Mouse (Mus musculus): ENCODE results near the gene Crybg3. TPM values are rescaled to one million over a fixed set of nuclear protein-coding genes. Genes with fewer than 3 reads are reported as not detected.

The Crybg3 gene
- polyA plus RNA-seq, 1 experiment from 2014 or later: 11.6 TPM

DNA sequence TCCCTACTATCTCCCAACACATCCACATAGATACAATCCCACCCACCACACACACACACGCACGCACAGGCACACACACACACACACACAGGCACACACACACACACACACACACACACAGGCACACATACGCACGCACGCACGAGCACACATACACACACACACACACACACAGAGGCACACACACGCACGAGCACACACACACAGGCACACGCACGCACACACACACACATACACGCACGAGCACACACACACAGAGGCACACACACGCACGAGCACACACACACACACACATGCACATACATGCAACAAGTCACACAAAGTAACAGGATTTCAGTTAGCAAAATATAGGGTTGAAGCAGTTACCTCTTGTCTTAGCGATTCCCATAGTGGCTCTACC is 51.1 kb downstream of the Crybg3 start:
- no peak overlapping the region for H3K4me3 ChIP-seq (replicated peaks; ENCODE audit: low read length)
- WGBS: 89% methylated on average over 15 of the region's 15 CpGs
- H3K27me3 ChIP-seq (ENCODE audit: control insufficient read depth, insufficient read depth, low read length): no peaks in the 10 kb centered on the region
- H3K36me3 ChIP-seq (ENCODE audit: control insufficient read depth, insufficient read depth, low read length): no peaks in the 10 kb centered on the region
- no peaks in the 10 kb centered on the region for H3K9me3 ChIP-seq (replicated peaks; ENCODE audit: control insufficient read depth, low read length)
- H3K27ac ChIP-seq (ENCODE audit: low read length): no peak overlapping the region
- no peak overlapping the region for H3K4me2 ChIP-seq (ENCODE audit: low read depth, low read length)
- H3K4me1 ChIP-seq (ENCODE audit: control insufficient read depth, insufficient read depth, low read length): peaks cover 21% of the 10 kb centered on the region
- no peak for ATAC-seq (ENCODE audit: insufficient read depth, low FRiP score)
- H3K9ac ChIP-seq (ENCODE audit: low read length): no peak overlapping the region

DNA sequence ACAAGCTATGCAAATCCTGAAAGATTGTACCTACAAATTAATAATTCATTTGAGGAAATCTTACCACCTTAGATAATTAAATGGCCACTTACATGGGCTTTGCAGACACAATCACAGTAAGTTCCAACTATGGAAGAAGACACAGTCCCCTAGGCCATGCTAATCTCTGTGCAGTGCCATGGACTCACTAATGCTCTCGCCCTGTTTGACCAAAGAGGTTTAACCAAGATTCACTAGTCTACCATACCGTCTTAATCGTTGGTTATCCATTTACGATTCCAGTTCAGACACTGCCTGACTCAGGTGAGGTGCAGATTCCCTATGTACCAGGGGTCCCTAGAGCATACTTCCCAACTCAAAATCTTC is 52.2 kb downstream of the Crybg3 start:
- peaks cover 25% of the 10 kb centered on the region for H3K4me1 ChIP-seq (ENCODE audit: control insufficient read depth, insufficient read depth, low read length)
- no peak overlapping the region for H3K9ac ChIP-seq (ENCODE audit: low read length)
- H3K36me3 ChIP-seq (ENCODE audit: control insufficient read depth, insufficient read depth, low read length): no peaks in the 10 kb centered on the region
- ATAC-seq (ENCODE audit: insufficient read depth, low FRiP score): no peak
- no peak overlapping the region for H3K4me3 ChIP-seq (replicated peaks; ENCODE audit: low read length)
- no peak overlapping the region for H3K4me2 ChIP-seq (ENCODE audit: low read depth, low read length)
- H3K9me3 ChIP-seq (replicated peaks; ENCODE audit: control insufficient read depth, low read length): no peaks in the 10 kb centered on the region
- no peaks in the 10 kb centered on the region for H3K27me3 ChIP-seq (ENCODE audit: control insufficient read depth, insufficient read depth, low read length)
- H3K27ac ChIP-seq (ENCODE audit: low read length): peak overlapping the region; percentile 43; the same call in 1 of the 2 replicates
- 86% methylated on average over 4 of the region's 4 CpGs for WGBS

DNA sequence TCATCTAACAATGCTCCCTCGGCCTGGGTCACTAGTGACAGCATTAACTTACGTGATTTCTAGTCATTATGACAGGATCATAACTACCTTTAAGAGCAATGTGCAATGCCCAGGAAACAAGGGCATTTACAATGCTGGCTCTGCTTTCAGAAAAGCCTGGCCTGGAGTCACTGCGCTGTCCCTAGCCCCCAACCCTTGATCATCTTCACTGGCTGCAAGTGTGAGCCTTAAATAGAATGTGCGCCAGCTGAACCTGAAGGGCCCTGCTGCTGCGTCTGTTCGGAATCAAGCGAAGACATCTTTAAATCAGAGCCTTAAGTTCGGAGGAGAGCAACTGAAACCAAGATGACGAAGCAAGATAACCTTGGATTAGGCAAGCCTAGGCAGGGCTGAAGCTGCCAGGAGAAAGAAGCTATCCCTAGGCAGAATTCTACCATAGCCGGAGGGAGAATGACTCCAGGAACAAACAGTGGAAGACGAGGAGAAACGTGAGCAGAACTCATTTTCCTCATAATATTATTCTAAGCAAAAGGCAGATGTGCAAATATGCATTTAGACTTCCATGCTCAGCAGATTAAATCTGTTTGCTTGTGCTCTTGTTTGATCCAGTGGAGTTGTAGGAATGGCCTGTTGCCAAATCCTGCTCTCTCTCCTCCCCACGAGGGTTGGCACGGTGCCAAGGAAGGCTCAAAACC is 52.7 kb downstream of the Crybg3 start:
- Histone ChIP-seq H3K9me3 (replicated peaks; ENCODE audit: control insufficient read depth, low read length) (no peaks in the 10 kb centered on the region), H3K36me3 (ENCODE audit: control insufficient read depth, insufficient read depth, low read length) (no peaks in the 10 kb centered on the region), H3K27me3 (ENCODE audit: control insufficient read depth, insufficient read depth, low read length) (no peaks in the 10 kb centered on the region), H3K27ac (ENCODE audit: low read length) (peak overlapping the region; percentile 43), H3K9ac (ENCODE audit: low read length) (no peak overlapping the region), H3K4me2 (ENCODE audit: low read depth, low read length) (0 out of 2 replicates have a peak overlapping the region, but pooled peaks have one; percentile 8), H3K4me3 (replicated peaks; ENCODE audit: low read length) (no peak overlapping the region), H3K4me1 (ENCODE audit: control insufficient read depth, insufficient read depth, low read length) (peaks cover 25% of the 10 kb centered on the region)
- WGBS: 51% methylated on average over 14 of the region's 14 CpGs
- no peak; the same call in 1 of the 2 replicates for ATAC-seq (ENCODE audit: insufficient read depth, low FRiP score)

DNA sequence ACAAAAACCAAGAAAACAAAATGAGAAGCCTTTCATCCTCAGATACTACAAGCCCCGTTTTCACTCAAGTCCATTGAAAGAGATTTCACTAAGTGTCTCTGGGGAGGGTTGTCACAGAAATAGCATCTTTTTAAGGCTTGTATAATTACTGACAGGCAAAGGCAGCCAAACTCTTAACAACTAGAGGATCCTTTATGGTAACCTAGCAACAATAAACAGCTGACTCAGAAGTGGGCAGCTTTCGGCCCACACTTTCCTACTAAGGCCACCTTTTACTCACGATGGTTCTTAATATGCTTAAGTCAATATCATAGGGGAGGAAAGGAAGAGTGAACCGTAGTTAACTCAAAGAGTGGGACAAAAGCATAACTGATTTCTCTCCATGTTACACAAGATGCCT is 53.3 kb downstream of the Crybg3 start:
- 62% methylated on average over 4 of the region's 4 CpGs for WGBS
- H3K4me1 ChIP-seq (ENCODE audit: control insufficient read depth, insufficient read depth, low read length): peaks cover 25% of the 10 kb centered on the region
- ATAC-seq (ENCODE audit: insufficient read depth, low FRiP score): no peak
- H3K27me3 ChIP-seq (ENCODE audit: control insufficient read depth, insufficient read depth, low read length): no peaks in the 10 kb centered on the region
- H3K9me3 ChIP-seq (replicated peaks; ENCODE audit: control insufficient read depth, low read length): no peaks in the 10 kb centered on the region
- 0 out of 2 replicates have a peak, but pooled peaks cover 3% of the 10 kb centered on the region for H3K36me3 ChIP-seq (ENCODE audit: control insufficient read depth, insufficient read depth, low read length)
- H3K4me2 ChIP-seq (ENCODE audit: low read depth, low read length): no peak overlapping the region
- H3K27ac ChIP-seq (ENCODE audit: low read length): peak overlapping the region; percentile 43; the same call in 1 of the 2 replicates
- H3K9ac ChIP-seq (ENCODE audit: low read length): no peak overlapping the region
- H3K4me3 ChIP-seq (replicated peaks; ENCODE audit: low read length): no peak overlapping the region

DNA sequence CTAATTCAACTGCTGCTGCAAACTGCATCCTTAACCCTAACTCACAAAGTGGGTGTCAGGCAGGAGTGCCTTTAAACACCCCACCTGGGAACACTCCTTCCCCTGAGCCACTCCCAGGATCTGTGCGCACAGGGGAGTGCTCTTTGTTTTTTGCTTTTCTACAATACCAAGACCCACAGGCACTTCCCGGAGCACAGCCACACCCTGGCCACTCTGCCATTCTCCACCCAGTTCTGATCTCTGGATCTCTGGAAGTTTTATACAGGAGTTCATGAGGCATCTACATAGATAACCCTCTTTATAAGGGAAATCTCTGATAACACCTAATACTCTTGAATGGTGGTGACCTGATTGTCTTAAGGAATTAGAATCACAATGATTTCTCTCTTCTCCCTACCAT is 55.4 kb downstream of the Crybg3 start:
- no peak overlapping the region for H3K4me2 ChIP-seq (ENCODE audit: low read depth, low read length)
- no peak overlapping the region for H3K9ac ChIP-seq (ENCODE audit: low read length)
- H3K4me3 ChIP-seq (replicated peaks; ENCODE audit: low read length): no peak overlapping the region
- no peaks in the 10 kb centered on the region for H3K9me3 ChIP-seq (replicated peaks; ENCODE audit: control insufficient read depth, low read length)
- peaks cover 22% of the 10 kb centered on the region for H3K4me1 ChIP-seq (ENCODE audit: control insufficient read depth, insufficient read depth, low read length)
- H3K27me3 ChIP-seq (ENCODE audit: control insufficient read depth, insufficient read depth, low read length): no peaks in the 10 kb centered on the region
- peak; percentile 64; the same call in 1 of the 2 replicates for ATAC-seq (ENCODE audit: insufficient read depth, low FRiP score)
- 55% methylated on average over 2 of the region's 2 CpGs for WGBS
- 0 out of 2 replicates have a peak, but pooled peaks cover 3% of the 10 kb centered on the region for H3K36me3 ChIP-seq (ENCODE audit: control insufficient read depth, insufficient read depth, low read length)
- H3K27ac ChIP-seq (ENCODE audit: low read length): no peak overlapping the region

DNA sequence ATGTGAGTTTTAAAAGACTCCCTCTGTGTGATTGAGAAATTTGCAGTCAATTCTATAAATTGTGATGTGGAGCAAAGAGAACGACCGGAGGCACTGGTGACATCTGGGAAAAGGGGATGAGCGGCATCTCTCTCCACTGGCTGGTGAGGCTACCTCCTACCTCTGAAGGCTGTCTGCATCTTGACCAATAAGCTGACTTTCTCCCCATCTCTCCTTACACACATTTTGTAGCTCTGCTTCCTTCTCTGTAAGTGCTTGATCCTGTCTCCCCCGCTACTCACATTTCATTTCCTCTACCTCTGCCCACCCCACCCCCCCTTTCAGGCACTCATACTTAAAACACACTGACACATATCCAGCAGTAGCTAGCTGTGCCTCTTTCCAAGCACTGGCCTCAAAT is 59.4 kb downstream of the Crybg3 start:
- Histone ChIP-seq H3K9ac (ENCODE audit: low read length) (no peak overlapping the region), H3K27ac (ENCODE audit: low read length) (no peak overlapping the region)
- ATAC-seq (ENCODE audit: insufficient read depth, low FRiP score): no peak

DNA sequence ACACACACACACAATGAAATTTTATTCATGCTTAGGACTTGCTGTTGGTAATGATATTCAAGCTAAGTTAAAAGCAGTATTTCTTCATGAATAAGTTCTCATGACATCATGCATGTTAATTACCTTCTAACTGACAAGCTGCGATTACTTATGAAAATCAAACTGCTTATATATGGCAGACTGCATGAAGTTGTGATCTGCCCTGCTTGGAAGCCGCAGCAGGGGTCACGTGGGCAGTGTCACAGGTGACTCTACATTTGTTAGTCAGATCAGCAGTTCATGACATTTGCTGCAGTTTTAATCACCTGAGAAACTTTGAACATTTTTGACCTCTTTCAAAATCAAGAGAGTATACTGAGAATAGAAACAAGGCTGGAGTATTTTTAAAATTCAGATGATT is 59.8 kb downstream of the Crybg3 start:
- Histone ChIP-seq H3K9ac (ENCODE audit: low read length) (no peak overlapping the region), H3K9me3 (replicated peaks; ENCODE audit: control insufficient read depth, low read length) (no peaks in the 10 kb centered on the region), H3K27ac (ENCODE audit: low read length) (no peak overlapping the region), H3K4me2 (ENCODE audit: low read depth, low read length) (no peak overlapping the region), H3K27me3 (ENCODE audit: control insufficient read depth, insufficient read depth, low read length) (no peaks in the 10 kb centered on the region), H3K4me3 (replicated peaks; ENCODE audit: low read length) (no peak overlapping the region), H3K36me3 (ENCODE audit: control insufficient read depth, insufficient read depth, low read length) (0 out of 2 replicates have a peak, but pooled peaks cover 3% of the 10 kb centered on the region), H3K4me1 (ENCODE audit: control insufficient read depth, insufficient read depth, low read length) (peaks cover 8% of the 10 kb centered on the region)
- no peak for ATAC-seq (ENCODE audit: insufficient read depth, low FRiP score)
- 81% methylated on average over 3 of the region's 3 CpGs for WGBS

More for the DNA sequence above, 59.4 kb downstream of the Crybg3 start:
- Histone ChIP-seq H3K4me2 (ENCODE audit: low read depth, low read length) (no peak overlapping the region), H3K4me3 (replicated peaks; ENCODE audit: low read length) (no peak overlapping the region), H3K9me3 (replicated peaks; ENCODE audit: control insufficient read depth, low read length) (no peaks in the 10 kb centered on the region), H3K27me3 (ENCODE audit: control insufficient read depth, insufficient read depth, low read length) (no peaks in the 10 kb centered on the region), H3K36me3 (ENCODE audit: control insufficient read depth, insufficient read depth, low read length) (0 out of 2 replicates have a peak, but pooled peaks cover 3% of the 10 kb centered on the region), H3K4me1 (ENCODE audit: control insufficient read depth, insufficient read depth, low read length) (peaks cover 8% of the 10 kb centered on the region)
- WGBS: 74% methylated on average over 4 of the region's 4 CpGs

DNA sequence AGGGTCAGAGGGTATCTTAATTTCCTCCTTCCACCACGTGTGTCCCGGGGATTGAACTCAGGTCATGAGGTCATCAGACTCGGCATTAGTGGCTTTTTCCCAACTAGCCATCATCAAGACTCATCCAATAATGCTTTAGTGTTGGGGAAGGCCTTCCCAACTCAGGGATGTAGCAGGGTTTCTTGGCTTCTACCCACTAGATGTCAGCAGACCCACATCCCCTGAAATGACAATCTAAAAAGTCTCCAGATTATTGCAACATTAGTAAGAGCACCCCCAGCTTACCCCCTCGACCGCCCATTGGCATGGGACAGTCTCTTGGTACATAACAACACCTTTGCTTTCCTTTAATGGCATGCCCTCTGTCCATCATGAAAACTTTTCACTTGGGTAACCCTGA is 65.1 kb downstream of the Crybg3 start:
- H3K9me3 ChIP-seq (replicated peaks; ENCODE audit: control insufficient read depth, low read length): no peaks in the 10 kb centered on the region
- H3K9ac ChIP-seq (ENCODE audit: low read length): no peak overlapping the region
- H3K36me3 ChIP-seq (ENCODE audit: control insufficient read depth, insufficient read depth, low read length): no peaks in the 10 kb centered on the region
- no peaks in the 10 kb centered on the region for H3K27me3 ChIP-seq (ENCODE audit: control insufficient read depth, insufficient read depth, low read length)
- no peaks in the 10 kb centered on the region for H3K4me1 ChIP-seq (ENCODE audit: control insufficient read depth, insufficient read depth, low read length)
- ATAC-seq (ENCODE audit: insufficient read depth, low FRiP score): no peak
- 67% methylated on average over 5 of the region's 5 CpGs for WGBS
- no peak overlapping the region for H3K4me2 ChIP-seq (ENCODE audit: low read depth, low read length)
- H3K4me3 ChIP-seq (replicated peaks; ENCODE audit: low read length): no peak overlapping the region
- H3K27ac ChIP-seq (ENCODE audit: low read length): no peak overlapping the region

DNA sequence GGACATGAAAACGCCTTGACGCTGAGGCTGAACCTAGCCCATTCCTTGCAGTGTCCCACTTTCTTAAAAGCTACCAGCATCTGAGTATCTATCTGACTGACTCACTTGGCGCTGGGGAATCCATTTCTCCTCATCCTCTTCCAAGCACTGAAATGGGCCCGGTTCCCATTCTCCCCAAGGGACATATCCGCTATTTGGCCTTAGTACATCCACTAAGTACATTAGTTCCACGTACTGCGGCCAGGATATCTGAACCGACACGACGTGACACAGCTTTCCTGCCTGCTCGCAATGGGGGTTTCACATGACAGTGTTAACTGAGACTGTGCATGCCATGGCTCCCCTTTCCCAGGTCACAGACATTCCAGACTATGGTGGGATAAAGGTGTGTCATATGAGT is 66.4 kb downstream of the Crybg3 start:
- WGBS: 87% methylated on average over 11 of the region's 11 CpGs
- ATAC-seq (ENCODE audit: insufficient read depth, low FRiP score): no peak
- Histone ChIP-seq H3K4me2 (ENCODE audit: low read depth, low read length) (no peak overlapping the region), H3K27ac (ENCODE audit: low read length) (no peak overlapping the region), H3K9me3 (replicated peaks; ENCODE audit: control insufficient read depth, low read length) (no peaks in the 10 kb centered on the region; the same call in 1 of the 2 replicates), H3K4me1 (ENCODE audit: control insufficient read depth, insufficient read depth, low read length) (no peaks in the 10 kb centered on the region), H3K9ac (ENCODE audit: low read length) (no peak overlapping the region), H3K27me3 (ENCODE audit: control insufficient read depth, insufficient read depth, low read length) (no peaks in the 10 kb centered on the region), H3K4me3 (replicated peaks; ENCODE audit: low read length) (no peak overlapping the region), H3K36me3 (ENCODE audit: control insufficient read depth, insufficient read depth, low read length) (peaks cover 9% of the 10 kb centered on the region)

All from stomach, embryonic 16.5 days (tissue).